Mouse (Mus musculus): ENCODE measurements around the gene Hnrnph1. TPM values are rescaled to one million over a fixed set of nuclear protein-coding genes. Genes with fewer than 3 reads are reported as not detected.

Hnrnph1 gene
- polyA plus RNA-seq (2014; fragmentation: Nextera tagmentation; extraction: Ambion mirVana), result 598 and 623 TPM in 2 replicates

DNA sequence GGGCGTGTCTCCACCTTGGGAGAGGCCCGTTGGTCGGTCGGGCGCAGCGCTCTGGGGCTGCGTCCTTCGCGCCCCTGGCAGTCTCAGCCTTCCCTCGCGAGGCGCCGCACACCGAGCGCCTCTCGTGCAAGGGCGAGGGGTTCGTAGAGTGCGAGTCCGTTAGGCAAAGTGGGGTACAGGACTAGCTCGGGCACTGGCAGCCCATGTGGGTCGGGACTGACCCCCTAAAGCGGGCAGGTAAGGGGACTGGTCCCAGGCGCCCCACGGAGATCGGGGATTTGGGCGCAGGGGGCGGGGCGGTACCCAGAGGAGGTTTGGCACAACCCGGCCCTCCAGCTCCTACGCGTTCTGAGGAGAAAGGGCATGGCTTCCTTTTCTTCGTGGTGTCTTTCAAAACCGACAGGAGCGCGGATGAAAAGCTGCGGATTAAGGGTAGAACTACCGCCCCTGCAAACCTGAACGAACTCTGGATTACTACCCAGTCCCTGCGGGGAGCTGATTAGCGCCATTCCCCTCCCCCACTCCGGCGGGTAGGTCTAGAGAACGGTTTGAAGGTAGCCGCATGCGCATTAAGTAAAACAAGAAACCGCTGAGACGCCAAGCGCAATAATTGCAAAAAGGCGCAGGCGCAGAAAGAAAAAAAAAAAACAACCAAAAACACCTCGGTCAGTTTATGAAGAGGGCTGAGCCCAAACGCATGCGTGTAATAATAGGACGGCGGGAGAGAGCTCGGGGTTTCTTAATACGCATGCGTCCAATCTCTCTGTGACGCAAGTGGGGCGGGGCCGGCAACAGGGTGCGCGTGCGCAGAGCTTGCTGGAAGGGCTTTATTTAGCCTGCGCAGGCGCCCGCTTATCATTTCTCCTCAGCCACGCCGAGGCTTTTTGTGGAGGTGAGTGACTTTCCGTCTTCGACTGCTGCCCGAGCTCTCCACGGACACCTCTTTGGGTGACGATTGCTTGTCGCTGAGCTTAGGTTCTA is at the start of gene Hnrnph1:
Gene Hnrnph1 (plus strand): TSS at position 80 of the 981 bp plus-strand sequence.
- no peaks in the 10 kb centered on the region for H3K27me3 ChIP-seq (replicated peaks; ENCODE audit: control insufficient read depth, insufficient read depth, low read length)
- WGBS, result under 1% methylated on average over 76 of the region's 76 CpGs
- peaks cover 23% of the 10 kb centered on the region for H3K36me3 ChIP-seq (ENCODE audit: control insufficient read depth, insufficient read depth, low read length)
- peaks cover 16% of the 10 kb centered on the region for H3K4me1 ChIP-seq (ENCODE audit: control insufficient read depth, insufficient read depth, low read length)
- peak within 1 kb of the TSS; percentile 72 for H3K4me2 ChIP-seq (ENCODE audit: low read length)
- peak; percentile 99 for DNase-seq (ENCODE audit: low spot score)
- H3K27ac ChIP-seq (ENCODE audit: low read depth, low read length), result peak within 1 kb of the TSS; percentile 98
- peak within 1 kb of the TSS; percentile 100 for H3K9ac ChIP-seq (ENCODE audit: low read length)
- H3K4me3 ChIP-seq (ENCODE audit: low read depth, low read length), result peak within 1 kb of the TSS; percentile 98
- H3K9me3 ChIP-seq (replicated peaks; ENCODE audit: control insufficient read depth, low read length), result no peaks in the 10 kb centered on the region
- ATAC-seq, result peak; percentile 92

DNA sequence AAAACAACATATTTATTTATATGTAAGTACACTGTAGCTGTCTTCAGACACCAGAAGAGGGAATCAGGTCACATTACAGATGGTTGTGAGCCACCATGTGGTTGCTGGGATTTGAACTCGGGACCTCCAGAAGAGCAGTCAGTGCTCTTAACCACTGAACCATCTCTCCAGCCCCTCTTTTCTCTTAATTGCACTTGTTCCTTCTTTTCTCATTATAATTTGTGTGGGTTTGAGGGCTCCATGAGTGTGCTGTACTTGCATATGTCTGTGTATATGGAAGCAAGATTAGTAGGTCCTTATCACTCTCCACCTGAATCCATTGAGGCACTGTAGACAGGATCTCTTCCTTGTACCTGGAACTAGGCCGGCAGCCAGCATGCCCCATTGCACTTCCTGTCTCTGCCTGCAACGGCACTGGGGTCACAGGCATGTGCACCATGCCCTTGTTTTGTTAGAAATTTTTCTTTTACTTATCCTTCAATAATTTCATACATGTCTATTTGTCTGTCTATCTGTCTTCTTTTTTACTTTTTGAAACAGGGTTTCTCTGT is 48.6 kb upstream of the Hnrnph1 start:
- ATAC-seq (no peak), DNase-seq (ENCODE audit: low spot score) (no peak)
- Histone ChIP-seq H3K4me2 (ENCODE audit: low read length) (no peak overlapping the region), H3K4me3 (ENCODE audit: low read depth, low read length) (no peak overlapping the region), H3K9me3 (replicated peaks; ENCODE audit: control insufficient read depth, low read length) (no peaks in the 10 kb centered on the region), H3K27me3 (replicated peaks; ENCODE audit: control insufficient read depth, insufficient read depth, low read length) (no peaks in the 10 kb centered on the region), H3K9ac (ENCODE audit: low read length) (no peak overlapping the region), H3K4me1 (ENCODE audit: control insufficient read depth, insufficient read depth, low read length) (peaks cover 22% of the 10 kb centered on the region), H3K27ac (ENCODE audit: low read depth, low read length) (no peak overlapping the region), H3K36me3 (ENCODE audit: control insufficient read depth, insufficient read depth, low read length) (no peaks in the 10 kb centered on the region)
- WGBS, result 96% methylated on average over 3 of the region's 3 CpGs

DNA sequence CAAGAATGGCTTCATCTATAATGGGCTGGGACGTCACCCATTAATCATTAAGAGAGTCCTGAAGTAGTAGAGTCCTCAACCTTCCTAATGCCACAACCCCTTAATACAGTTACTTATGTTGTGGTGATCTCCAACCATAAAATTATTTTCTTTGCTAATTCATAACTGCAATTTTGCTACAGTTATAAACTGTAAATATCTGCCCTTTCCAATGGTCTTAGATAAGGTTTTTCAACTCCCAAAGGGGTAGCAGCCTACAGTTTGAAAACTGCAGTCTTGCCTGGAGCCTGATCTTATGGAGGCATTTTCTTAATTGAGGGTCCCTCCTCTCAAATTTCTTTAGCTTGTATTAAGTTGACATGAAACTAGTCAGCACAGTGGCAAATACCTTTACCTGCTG is 47.4 kb upstream of the Hnrnph1 start:
- H3K4me2 ChIP-seq (ENCODE audit: low read length), result no peak overlapping the region
- DNase-seq (ENCODE audit: low spot score) (no peak), ATAC-seq (no peak)
- no peaks in the 10 kb centered on the region for H3K36me3 ChIP-seq (ENCODE audit: control insufficient read depth, insufficient read depth, low read length)
- H3K4me1 ChIP-seq (ENCODE audit: control insufficient read depth, insufficient read depth, low read length), result peaks cover 10% of the 10 kb centered on the region
- no peak overlapping the region for H3K9ac ChIP-seq (ENCODE audit: low read length)
- H3K9me3 ChIP-seq (replicated peaks; ENCODE audit: control insufficient read depth, low read length), result no peaks in the 10 kb centered on the region
- H3K27ac ChIP-seq (ENCODE audit: low read depth, low read length), result no peak overlapping the region
- WGBS, result 80% methylated on average over 1 of the region's 1 CpGs
- H3K4me3 ChIP-seq (ENCODE audit: low read depth, low read length), result no peak overlapping the region
- H3K27me3 ChIP-seq (replicated peaks; ENCODE audit: control insufficient read depth, insufficient read depth, low read length), result no peaks in the 10 kb centered on the region

DNA sequence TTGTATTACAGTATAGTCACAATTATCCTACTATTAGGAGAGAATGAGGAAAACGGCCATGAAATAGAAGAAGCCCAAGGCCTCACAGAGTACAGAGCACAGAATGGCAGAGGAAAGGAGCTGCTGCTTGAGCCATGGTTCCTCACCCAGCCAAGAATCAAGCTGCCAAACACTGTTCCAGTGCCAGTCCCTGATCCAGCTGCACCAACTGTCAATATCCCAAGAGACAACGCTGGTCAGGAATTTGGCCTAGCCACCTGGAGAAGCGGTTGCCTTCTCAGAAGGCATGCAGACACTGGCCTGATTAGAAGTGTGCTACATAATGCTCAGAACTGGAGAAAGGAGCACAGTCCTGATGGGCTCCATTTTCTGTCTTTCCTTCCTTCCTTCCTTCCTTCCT is 43.6 kb upstream of the Hnrnph1 start:
- WGBS, result 93% methylated on average over 3 of the region's 3 CpGs
- H3K36me3 ChIP-seq (ENCODE audit: control insufficient read depth, insufficient read depth, low read length), result no peaks in the 10 kb centered on the region
- H3K4me3 ChIP-seq (ENCODE audit: low read depth, low read length), result no peak overlapping the region
- DNase-seq (ENCODE audit: low spot score) (no peak), ATAC-seq (no peak)
- H3K4me1 ChIP-seq (ENCODE audit: control insufficient read depth, insufficient read depth, low read length), result no peaks in the 10 kb centered on the region
- H3K4me2 ChIP-seq (ENCODE audit: low read length), result no peak overlapping the region
- H3K27me3 ChIP-seq (replicated peaks; ENCODE audit: control insufficient read depth, insufficient read depth, low read length), result no peaks in the 10 kb centered on the region
- H3K9ac ChIP-seq (ENCODE audit: low read length), result no peak overlapping the region
- H3K27ac ChIP-seq (ENCODE audit: low read depth, low read length), result no peak overlapping the region
- no peaks in the 10 kb centered on the region for H3K9me3 ChIP-seq (replicated peaks; ENCODE audit: control insufficient read depth, low read length)

DNA sequence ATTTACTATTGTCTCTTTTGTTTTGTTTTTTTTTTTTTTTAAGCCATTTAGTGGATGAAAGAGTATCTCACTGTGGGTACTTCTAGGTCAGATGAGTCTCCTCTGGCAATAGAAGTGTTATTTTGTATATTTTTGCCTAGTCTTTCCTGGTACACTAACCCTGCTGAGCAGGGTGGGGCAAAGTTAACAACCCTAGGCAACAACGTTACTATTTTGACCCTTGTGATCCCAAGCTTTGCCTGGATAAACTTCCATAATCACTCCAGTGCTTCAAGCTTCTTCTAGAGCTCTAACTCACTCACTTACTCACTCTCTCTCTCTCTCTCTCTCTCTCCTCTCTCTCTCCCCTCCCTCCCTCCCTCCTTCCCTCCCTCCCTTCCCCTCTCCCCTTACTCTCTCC is 40.7 kb upstream of the Hnrnph1 start:
- WGBS, result 65% methylated on average over 1 of the region's 1 CpGs
- no peak for ATAC-seq
- DNase-seq (ENCODE audit: low spot score), result no peak
- Histone ChIP-seq H3K36me3 (ENCODE audit: control insufficient read depth, insufficient read depth, low read length) (no peaks in the 10 kb centered on the region), H3K9me3 (replicated peaks; ENCODE audit: control insufficient read depth, low read length) (no peaks in the 10 kb centered on the region), H3K4me3 (ENCODE audit: low read depth, low read length) (no peak overlapping the region), H3K9ac (ENCODE audit: low read length) (no peak overlapping the region), H3K4me1 (ENCODE audit: control insufficient read depth, insufficient read depth, low read length) (no peaks in the 10 kb centered on the region), H3K27me3 (replicated peaks; ENCODE audit: control insufficient read depth, insufficient read depth, low read length) (no peaks in the 10 kb centered on the region), H3K27ac (ENCODE audit: low read depth, low read length) (no peak overlapping the region), H3K4me2 (ENCODE audit: low read length) (no peak overlapping the region)

DNA sequence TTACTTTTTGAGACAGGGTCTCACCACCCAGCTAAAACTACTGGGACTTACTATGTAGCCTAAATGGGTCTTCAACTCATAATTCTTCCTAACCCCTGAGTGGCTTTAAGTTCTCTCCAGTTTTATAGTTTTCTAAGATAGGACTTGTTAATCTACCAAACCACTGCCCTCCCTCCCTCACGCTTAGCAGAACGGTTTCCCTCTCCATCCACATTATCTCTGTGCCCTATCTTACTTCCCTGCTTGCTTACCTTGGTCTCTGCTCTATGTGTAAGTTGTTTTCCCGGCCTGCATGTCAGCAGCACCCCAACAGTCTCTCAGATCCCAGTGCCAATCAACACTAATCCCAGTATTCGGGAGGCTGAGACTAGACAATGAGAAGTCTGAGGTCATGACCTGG is 39.9 kb upstream of the Hnrnph1 start:
- ATAC-seq (no peak), DNase-seq (ENCODE audit: low spot score) (no peak)
- Histone ChIP-seq H3K9me3 (replicated peaks; ENCODE audit: control insufficient read depth, low read length) (no peaks in the 10 kb centered on the region), H3K4me3 (ENCODE audit: low read depth, low read length) (no peak overlapping the region), H3K27ac (ENCODE audit: low read depth, low read length) (no peak overlapping the region), H3K36me3 (ENCODE audit: control insufficient read depth, insufficient read depth, low read length) (no peaks in the 10 kb centered on the region), H3K27me3 (replicated peaks; ENCODE audit: control insufficient read depth, insufficient read depth, low read length) (no peaks in the 10 kb centered on the region), H3K9ac (ENCODE audit: low read length) (no peak overlapping the region), H3K4me2 (ENCODE audit: low read length) (no peak overlapping the region), H3K4me1 (ENCODE audit: control insufficient read depth, insufficient read depth, low read length) (no peaks in the 10 kb centered on the region)
- WGBS, result 51% methylated on average over 4 of the region's 4 CpGs

DNA sequence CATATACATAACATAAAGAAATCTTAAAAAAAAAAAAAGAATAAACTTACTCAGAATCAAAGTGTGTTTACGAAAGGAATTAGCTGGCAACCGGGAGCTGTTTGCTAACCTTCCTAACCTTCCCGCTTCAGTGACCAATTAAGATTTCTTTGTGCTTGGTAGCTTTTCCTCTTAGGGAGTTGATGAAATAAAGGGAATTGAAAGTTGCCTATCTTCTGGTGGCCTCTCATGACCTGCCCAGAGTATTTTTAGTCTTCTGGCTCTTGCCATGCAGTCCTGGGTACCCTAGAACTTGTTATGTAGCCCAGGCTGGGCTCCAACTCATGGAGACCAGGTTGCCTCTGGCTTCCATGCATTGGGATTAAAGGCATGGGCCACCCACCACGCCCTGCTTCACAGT is 31.3 kb upstream of the Hnrnph1 start:
- H3K9ac ChIP-seq (ENCODE audit: low read length), result no peak overlapping the region
- H3K4me2 ChIP-seq (ENCODE audit: low read length), result no peak overlapping the region
- H3K9me3 ChIP-seq (replicated peaks; ENCODE audit: control insufficient read depth, low read length), result no peaks in the 10 kb centered on the region
- no peak for ATAC-seq
- H3K27ac ChIP-seq (ENCODE audit: low read depth, low read length), result no peak overlapping the region
- H3K27me3 ChIP-seq (replicated peaks; ENCODE audit: control insufficient read depth, insufficient read depth, low read length), result no peaks in the 10 kb centered on the region
- DNase-seq (ENCODE audit: low spot score), result no peak
- WGBS, result 77% methylated on average over 4 of the region's 4 CpGs
- no peaks in the 10 kb centered on the region for H3K4me1 ChIP-seq (ENCODE audit: control insufficient read depth, insufficient read depth, low read length)
- no peaks in the 10 kb centered on the region for H3K36me3 ChIP-seq (ENCODE audit: control insufficient read depth, insufficient read depth, low read length)
- H3K4me3 ChIP-seq (ENCODE audit: low read depth, low read length), result no peak overlapping the region

DNA sequence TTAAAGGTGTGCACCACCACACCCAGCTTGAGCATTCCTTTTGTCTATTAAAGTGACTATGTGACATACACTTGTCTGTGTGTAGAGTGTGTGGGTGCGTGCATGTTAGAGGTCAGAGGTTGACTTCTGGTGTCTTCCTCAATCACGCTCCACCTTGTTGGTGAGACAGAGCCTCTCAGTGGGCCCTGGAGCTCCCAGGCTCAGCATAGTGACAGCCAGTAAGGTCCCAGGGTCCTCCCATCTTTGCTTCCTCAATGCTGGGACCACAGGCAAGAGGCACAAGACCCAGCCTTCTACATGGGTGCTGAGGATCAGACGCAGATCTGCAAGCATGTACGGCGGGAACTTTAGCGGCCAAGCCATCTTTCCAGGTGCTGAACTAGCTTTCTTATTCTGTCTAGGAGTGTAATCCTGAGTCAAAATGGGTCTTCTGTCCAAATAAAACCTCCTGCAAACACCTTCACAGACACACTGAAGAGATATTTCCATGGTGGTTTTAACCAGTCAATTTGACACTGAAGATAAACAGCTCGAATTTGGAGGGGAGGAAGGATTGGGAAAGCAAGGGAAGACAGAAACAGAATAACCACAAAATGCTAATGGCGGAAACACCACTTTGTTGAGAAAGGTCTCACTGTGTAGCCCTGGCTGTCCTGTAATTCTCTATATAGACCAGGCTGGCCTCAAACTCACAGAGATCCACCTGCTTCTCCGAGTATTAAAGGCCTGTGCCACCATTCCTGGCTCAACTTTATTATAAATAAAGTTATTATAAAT is 30.3 kb upstream of the Hnrnph1 start:
- no peak overlapping the region for H3K4me3 ChIP-seq (ENCODE audit: low read depth, low read length)
- no peak for ATAC-seq

More for the DNA sequence above, 30.3 kb upstream of the Hnrnph1 start:
- WGBS, result 93% methylated on average over 9 of the region's 9 CpGs
- Histone ChIP-seq H3K4me2 (ENCODE audit: low read length) (no peak overlapping the region), H3K27me3 (replicated peaks; ENCODE audit: control insufficient read depth, insufficient read depth, low read length) (no peaks in the 10 kb centered on the region), H3K4me1 (ENCODE audit: control insufficient read depth, insufficient read depth, low read length) (no peaks in the 10 kb centered on the region), H3K9me3 (replicated peaks; ENCODE audit: control insufficient read depth, low read length) (no peaks in the 10 kb centered on the region), H3K9ac (ENCODE audit: low read length) (no peak overlapping the region), H3K36me3 (ENCODE audit: control insufficient read depth, insufficient read depth, low read length) (no peaks in the 10 kb centered on the region), H3K27ac (ENCODE audit: low read depth, low read length) (no peak overlapping the region)
- no peak for DNase-seq (ENCODE audit: low spot score)

All from forebrain, embryonic 14.5 days (tissue).